Mouse (Mus musculus) midbrain, embryonic 15.5 days (tissue): ENCODE measurements around the gene Tmem239. TPM values are rescaled to one million over a fixed set of nuclear protein-coding genes. Genes with fewer than 3 reads are reported as not detected.

Source experiments
- ATAC-seq: fragments of 200-750 bp; cut with Nextera tagmentation; replicated peaks from 2 replicates; pipeline ENCODE4 v1.8.0; 2017; ENCODE audit warnings: moderate TSS enrichment
- H3K27ac ChIP-seq: fragments of 300-500 bp; sonication (generic); 2 replicates; pipeline ENCODE4 v1.5.1; 2015; ENCODE audit warnings: mild to moderate bottlenecking, inconsistent platforms
- H3K27me3 ChIP-seq: fragments of 300-500 bp; sonication (generic); replicated peaks from 2 replicates; pipeline ENCODE4 v1.6.1; 2015; ENCODE audit warnings: inconsistent platforms
- H3K36me3 ChIP-seq: fragments of 300-500 bp; sonication (generic); replicated peaks from 2 replicates; pipeline ENCODE4 v1.6.1; 2015; ENCODE audit warnings: inconsistent platforms
- H3K4me1 ChIP-seq: fragments of 300-500 bp; sonication (generic); 2 replicates; pipeline ENCODE4 v1.6.1; 2015; ENCODE audit warnings: inconsistent platforms
- H3K4me2 ChIP-seq: fragments of 300-500 bp; sonication (generic); 2 replicates; pipeline ENCODE4 v1.6.1; 2015; ENCODE audit warnings: inconsistent platforms, mild to moderate bottlenecking, moderate library complexity
- H3K4me3 ChIP-seq: fragments of 300-500 bp; sonication (generic); 2 replicates; pipeline ENCODE4 v1.5.1; 2015; ENCODE audit warnings: mild to moderate bottlenecking, inconsistent platforms
- H3K9ac ChIP-seq: fragments of 300-500 bp; sonication (generic); 2 replicates; pipeline ENCODE4 v1.6.1; 2015; ENCODE audit warnings: mild to moderate bottlenecking, inconsistent platforms
- H3K9me3 ChIP-seq: fragments of 300-500 bp; sonication (generic); 2 replicates; pipeline ENCODE4 v1.6.1; 2016; ENCODE audit warnings: inconsistent platforms
- WGBS: fragments of 180-500 bp; shearing (Covaris S2); methylation state at CpG from one replicate; pipeline ENCODE4 v1.1.7; 2015; ENCODE audit warnings: mixed read lengths; 5-methylcytosine and 5-hydroxymethylcytosine counted together
- polyA plus RNA-seq: library from polyadenylated mRNA; unstranded; fragments of >200 nt; fragmentation: Nextera tagmentation; extraction: Ambion mirVana; gene quantifications from 2 replicates; pipeline ENCODE4 v1.2.1, GENCODE M21; 2015

Gene Tmem239
- polyA plus RNA-seq, 1 experiment from 2014 or later: 0.22 TPM

GRCm38 (mm10) chr2:130390993-130391625 lies 15.2 kb upstream of the Tmem239 start:
- Histone ChIP-seq H3K4me2 (no peak overlapping the region), H3K4me3 (no peak overlapping the region), H3K36me3 (no peaks in the 10 kb centered on the region), H3K27ac (no peak overlapping the region), H3K4me1 (no peaks in the 10 kb centered on the region), H3K27me3 (no peaks in the 10 kb centered on the region), H3K9ac (no peak overlapping the region), H3K9me3 (no peaks in the 10 kb centered on the region)
- 87% methylated on average over 11 of the region's 11 CpGs for WGBS
- no peak for ATAC-seq

GRCm38 (mm10) chr2:130392836-130393235 lies 13.4 kb upstream of the Tmem239 start:
- ATAC-seq: no peak
- no peak overlapping the region for H3K4me2 ChIP-seq
- H3K9ac ChIP-seq: no peak overlapping the region
- no peaks in the 10 kb centered on the region for H3K27me3 ChIP-seq
- no peak overlapping the region for H3K27ac ChIP-seq
- peaks cover 12% of the 10 kb centered on the region for H3K4me1 ChIP-seq
- WGBS: 87% methylated on average over 3 of the region's 3 CpGs
- H3K4me3 ChIP-seq: no peak overlapping the region
- no peaks in the 10 kb centered on the region for H3K9me3 ChIP-seq
- no peaks in the 10 kb centered on the region for H3K36me3 ChIP-seq

- peaks cover 15% of the 10 kb centered on the region for H3K4me1 ChIP-seq
- no peak overlapping the region for H3K4me3 ChIP-seq
- 93% methylated on average over 11 of the region's 11 CpGs for WGBS
- no peak for ATAC-seq
- no peak overlapping the region for H3K4me2 ChIP-seq
- H3K9ac ChIP-seq: no peak overlapping the region
- H3K27ac ChIP-seq: no peak overlapping the region
- no peaks in the 10 kb centered on the region for H3K9me3 ChIP-seq
- H3K27me3 ChIP-seq: peaks cover 7% of the 10 kb centered on the region; the same call in 1 of the 2 replicates
- no peaks in the 10 kb centered on the region for H3K36me3 ChIP-seq
These were observed 10.6 kb upstream of the Tmem239 start for GRCm38 (mm10) chr2:130395696-130396095.

GRCm38 (mm10) chr2:130397186-130397985 lies 8.9 kb upstream of the Tmem239 start, which contains the start of gene Cpxm1:
Gene Cpxm1, minus strand, starts transcription at chr2:130397574.
- Histone ChIP-seq H3K27me3 (peaks cover 7% of the 10 kb centered on the region; the same call in 1 of the 2 replicates), H3K9me3 (no peaks in the 10 kb centered on the region)
- WGBS: 0% methylated on average over 50 of the region's 53 CpGs

GRCm38 (mm10) chr2:130398091-130398490 lies 8.2 kb upstream of the Tmem239 start:
- H3K36me3 ChIP-seq: no peaks in the 10 kb centered on the region
- peaks cover 7% of the 10 kb centered on the region; the same call in 1 of the 2 replicates for H3K27me3 ChIP-seq
- peak overlapping the region; percentile 95 for H3K4me2 ChIP-seq
- no peaks in the 10 kb centered on the region for H3K9me3 ChIP-seq
- no peak for ATAC-seq
- WGBS: 21% methylated on average over 14 of the region's 14 CpGs
- H3K9ac ChIP-seq: no peak overlapping the region
- H3K4me3 ChIP-seq: peak overlapping the region; percentile 48; the same call in 1 of the 2 replicates
- H3K27ac ChIP-seq: no peak overlapping the region
- H3K4me1 ChIP-seq: peaks cover 15% of the 10 kb centered on the region

More at GRCm38 (mm10) chr2:130397186-130397985, 8.9 kb upstream of the Tmem239 start, which contains the start of gene Cpxm1:
- peak within 1 kb of the TSS; percentile 48 for H3K4me3 ChIP-seq
- peak within 1 kb of the TSS; percentile 95 for H3K4me2 ChIP-seq
- H3K36me3 ChIP-seq: no peaks in the 10 kb centered on the region
- no peak within 1 kb of the TSS; the same call in 1 of the 2 replicates for H3K27ac ChIP-seq
- H3K4me1 ChIP-seq: peaks cover 15% of the 10 kb centered on the region
- peak; percentile 86 for ATAC-seq
- H3K9ac ChIP-seq: peak within 1 kb of the TSS; percentile 50

GRCm38 (mm10) chr2:130400046-130400445 lies 6.2 kb upstream of the Tmem239 start:
- no peak for ATAC-seq
- no peaks in the 10 kb centered on the region for H3K9me3 ChIP-seq
- 85% methylated on average over 1 of the region's 1 CpGs for WGBS

GRCm38 (mm10) chr2:130401891-130402290 lies 4.4 kb upstream of the Tmem239 start:
- peaks cover 7% of the 10 kb centered on the region; the same call in 1 of the 2 replicates for H3K27me3 ChIP-seq
- H3K4me3 ChIP-seq: no peak overlapping the region
- no peak for ATAC-seq
- H3K4me2 ChIP-seq: no peak overlapping the region
- no peaks in the 10 kb centered on the region for H3K36me3 ChIP-seq
- H3K9ac ChIP-seq: no peak overlapping the region
- H3K9me3 ChIP-seq: no peaks in the 10 kb centered on the region
- H3K4me1 ChIP-seq: peaks cover 13% of the 10 kb centered on the region
- WGBS: 86% methylated on average over 4 of the region's 4 CpGs
- no peak overlapping the region for H3K27ac ChIP-seq

More at GRCm38 (mm10) chr2:130400046-130400445, 6.2 kb upstream of the Tmem239 start:
- no peak overlapping the region for H3K4me2 ChIP-seq
- H3K4me1 ChIP-seq: peaks cover 15% of the 10 kb centered on the region
- peaks cover 7% of the 10 kb centered on the region; the same call in 1 of the 2 replicates for H3K27me3 ChIP-seq
- H3K27ac ChIP-seq: no peak overlapping the region
- no peaks in the 10 kb centered on the region for H3K36me3 ChIP-seq
- no peak overlapping the region for H3K4me3 ChIP-seq
- no peak overlapping the region for H3K9ac ChIP-seq

GRCm38 (mm10) chr2:130404939-130405338 lies 1.3 kb upstream of the Tmem239 start, which contains the start of the genes Gm28372 and 1700020A23Rik:
Gene Gm28372, plus strand, starts transcription at chr2:130405239.
Gene 1700020A23Rik, plus strand, starts transcription at chr2:130405259.
- Histone ChIP-seq H3K27ac (no peak within 1 kb of the TSS), H3K27me3 (no peaks in the 10 kb centered on the region), H3K4me2 (no peak within 1 kb of the TSS), H3K4me3 (no peak within 1 kb of the TSS), H3K4me1 (no peaks in the 10 kb centered on the region), H3K9me3 (no peaks in the 10 kb centered on the region), H3K36me3 (no peaks in the 10 kb centered on the region), H3K9ac (no peak within 1 kb of the TSS)
- ATAC-seq: no peak
- WGBS: 92% methylated on average over 1 of the region's 1 CpGs

- Histone ChIP-seq H3K27ac (no peak overlapping the region), H3K4me1 (no peaks in the 10 kb centered on the region), H3K27me3 (no peaks in the 10 kb centered on the region), H3K4me2 (no peak overlapping the region), H3K4me3 (no peak overlapping the region), H3K36me3 (no peaks in the 10 kb centered on the region), H3K9me3 (no peaks in the 10 kb centered on the region), H3K9ac (no peak overlapping the region)
- WGBS: 15% methylated on average over 6 of the region's 6 CpGs
- ATAC-seq: no peak
These were observed 1.9 kb downstream of the Tmem239 start for GRCm38 (mm10) chr2:130408194-130408593.

- no peaks in the 10 kb centered on the region for H3K9me3 ChIP-seq
- H3K4me2 ChIP-seq: no peak overlapping the region
- H3K27ac ChIP-seq: no peak overlapping the region
- WGBS: 36% methylated on average over 16 of the region's 16 CpGs
- peak; percentile 82 for ATAC-seq
- no peak overlapping the region for H3K9ac ChIP-seq
- no peaks in the 10 kb centered on the region for H3K4me1 ChIP-seq
- H3K36me3 ChIP-seq: no peaks in the 10 kb centered on the region
- H3K27me3 ChIP-seq: no peaks in the 10 kb centered on the region
- H3K4me3 ChIP-seq: no peak overlapping the region
These were observed 5.5 kb downstream of the Tmem239 start for GRCm38 (mm10) chr2:130411558-130412495.

- Histone ChIP-seq H3K4me3 (no peak overlapping the region), H3K27me3 (no peaks in the 10 kb centered on the region), H3K9me3 (no peaks in the 10 kb centered on the region), H3K4me1 (no peaks in the 10 kb centered on the region), H3K36me3 (no peaks in the 10 kb centered on the region), H3K4me2 (no peak overlapping the region), H3K9ac (no peak overlapping the region), H3K27ac (no peak overlapping the region)
- WGBS: 77% methylated on average over 3 of the region's 3 CpGs
- no peak for ATAC-seq
These were observed 6.5 kb downstream of the Tmem239 start for GRCm38 (mm10) chr2:130412775-130413174.
